Mouse (Mus musculus) neural tube, embryonic 14.5 days (tissue): ENCODE results near the gene Phlda2. TPM values are rescaled to one million over a fixed set of nuclear protein-coding genes. Genes with fewer than 3 reads are reported as not detected.
"Not testable (repeated sequence)": the region's sequence is repeated elsewhere in the genome, so short reads cannot be mapped to it uniquely, and the experiment has no call there.

Source experiments
- ATAC-seq: fragments of 200-750 bp; cut with Nextera tagmentation; 2 replicates; pipeline ENCODE4 v1.8.0; 2017; ENCODE audit warnings: low read depth, mild to moderate bottlenecking, moderate TSS enrichment, moderate library complexity
- H3K27ac ChIP-seq: fragments of 300-500 bp; sonication (generic); 2 replicates; pipeline ENCODE4 v1.5.1; 2014; ENCODE audit warnings: low read depth, mild to moderate bottlenecking, control low read depth, low read length, moderate library complexity, mixed read lengths
- H3K27me3 ChIP-seq: fragments of 300-500 bp; sonication (generic); 2 replicates; pipeline ENCODE4 v1.6.1; 2014; ENCODE audit warnings: low read length; ENCODE audit not compliant: control insufficient read depth, insufficient read depth
- H3K36me3 ChIP-seq: fragments of 300-500 bp; sonication (generic); 2 replicates; pipeline ENCODE4 v1.6.1; 2014; ENCODE audit warnings: low read length, mixed read lengths; ENCODE audit not compliant: control insufficient read depth, insufficient read depth
- H3K4me1 ChIP-seq: fragments of 300-500 bp; sonication (generic); 2 replicates; pipeline ENCODE4 v1.6.1; 2014; ENCODE audit warnings: low read length; ENCODE audit not compliant: control insufficient read depth, insufficient read depth
- H3K4me2 ChIP-seq: fragments of 300-500 bp; sonication (generic); 2 replicates; pipeline ENCODE4 v1.6.1; 2014; ENCODE audit warnings: mild to moderate bottlenecking, low read depth, low read length, control low read depth
- H3K4me3 ChIP-seq: fragments of 300-500 bp; sonication (generic); 2 replicates; pipeline ENCODE4 v1.5.1; 2014; ENCODE audit warnings: low read depth, low read length, control low read depth, mixed read lengths
- H3K9ac ChIP-seq: fragments of 300-500 bp; sonication (generic); replicated peaks from 2 replicates; pipeline ENCODE4 v1.6.1; 2014; ENCODE audit warnings: low read depth, mild to moderate bottlenecking, control low read depth, low read length, mixed read lengths
- H3K9me3 ChIP-seq: fragments of 300-500 bp; sonication (generic); 2 replicates; pipeline ENCODE4 v1.6.1; 2016; ENCODE audit warnings: low read length; ENCODE audit not compliant: control insufficient read depth
- WGBS: fragments of 180-500 bp; shearing (Covaris S2); extraction: QIAGEN DNeasy Blood & Tissue Kit; methylation state at CpG from one replicate; pipeline ENCODE4 v1.1.7; 2014; 5-methylcytosine and 5-hydroxymethylcytosine counted together
- polyA plus RNA-seq: library from polyadenylated mRNA; unstranded; fragments of >200 nt; fragmentation: Nextera tagmentation; extraction: Ambion mirVana; gene quantifications from 2 replicates; pipeline ENCODE4 v1.2.1, GENCODE M21; 2014

Gene Phlda2
- polyA plus RNA-seq: not detected in 2 replicates

- H3K27ac ChIP-seq: no peak within 1 kb of the TSS
- peaks cover 35% of the 10 kb centered on the region for H3K27me3 ChIP-seq
- no peak for ATAC-seq
- no peaks in the 10 kb centered on the region for H3K9me3 ChIP-seq
- H3K4me2 ChIP-seq: peak within 1 kb of the TSS; percentile 65
- 5% methylated on average over 51 of the region's 51 CpGs for WGBS
- no peak within 1 kb of the TSS; the same call in 1 of the 2 replicates for H3K9ac ChIP-seq
- H3K4me1 ChIP-seq: peaks cover 12% of the 10 kb centered on the region
- H3K36me3 ChIP-seq: no peaks in the 10 kb centered on the region
- peak within 1 kb of the TSS; percentile 27 for H3K4me3 ChIP-seq
Observed at GRCm38 (mm10) chr7:143502418-143503200, at the start of gene Phlda2. Gene Phlda2, minus strand, starts transcription at chr7:143503150.

GRCm38 (mm10) chr7:143549588-143550220 lies 46.8 kb upstream of the Phlda2 start:
- peak overlapping the region; percentile 67 for H3K4me2 ChIP-seq
- peak overlapping the region; percentile 92 for H3K4me3 ChIP-seq
- ATAC-seq: peak; percentile 13; the same call in 1 of the 2 replicates
- H3K27me3 ChIP-seq: no peaks in the 10 kb centered on the region
- H3K36me3 ChIP-seq: peaks cover 3% of the 10 kb centered on the region
- H3K27ac ChIP-seq: peak overlapping the region; percentile 76
- peak overlapping the region; percentile 66 for H3K9ac ChIP-seq
- H3K9me3 ChIP-seq: no peaks in the 10 kb centered on the region
- peaks cover 24% of the 10 kb centered on the region; the same call in 1 of the 2 replicates for H3K4me1 ChIP-seq
- 40% methylated on average over 2 of the region's 2 CpGs for WGBS

GRCm38 (mm10) chr7:143548976-143549457 lies 46.1 kb upstream of the Phlda2 start, which contains the start of gene Nap1l4:
Gene Nap1l4, minus strand, starts transcription at chr7:143549106.
- Histone ChIP-seq H3K36me3 (no peaks in the 10 kb centered on the region; the same call in 1 of the 2 replicates), H3K4me2 (peak within 1 kb of the TSS; percentile 91), H3K4me3 (peak within 1 kb of the TSS; percentile 92), H3K4me1 (peaks cover 24% of the 10 kb centered on the region; the same call in 1 of the 2 replicates), H3K27me3 (no peaks in the 10 kb centered on the region), H3K9me3 (no peaks in the 10 kb centered on the region), H3K9ac (peak within 1 kb of the TSS; percentile 86), H3K27ac (peak within 1 kb of the TSS; percentile 90)
- peak; percentile 99 for ATAC-seq
- 0% methylated on average over 43 of the region's 43 CpGs for WGBS

- no peaks in the 10 kb centered on the region for H3K27me3 ChIP-seq
- peak overlapping the region; percentile 90 for H3K27ac ChIP-seq
- peaks cover 24% of the 10 kb centered on the region; the same call in 1 of the 2 replicates for H3K4me1 ChIP-seq
- under 1% methylated on average over 62 of the region's 63 CpGs for WGBS
- peak overlapping the region; percentile 92 for H3K4me3 ChIP-seq
- peak overlapping the region; percentile 91 for H3K4me2 ChIP-seq
- H3K9ac ChIP-seq: peak overlapping the region; percentile 86
- H3K9me3 ChIP-seq: no peaks in the 10 kb centered on the region
- no peaks in the 10 kb centered on the region; the same call in 1 of the 2 replicates for H3K36me3 ChIP-seq
- peak; percentile 74 for ATAC-seq
Observed at GRCm38 (mm10) chr7:143548231-143548961, 45.4 kb upstream of the Phlda2 start.

GRCm38 (mm10) chr7:143546554-143546953 lies 43.6 kb upstream of the Phlda2 start:
- peaks cover 24% of the 10 kb centered on the region; the same call in 1 of the 2 replicates for H3K4me1 ChIP-seq
- no peak for ATAC-seq
- H3K27me3 ChIP-seq: no peaks in the 10 kb centered on the region
- H3K9ac ChIP-seq: no peak overlapping the region
- H3K4me3 ChIP-seq: no peak overlapping the region
- no peaks in the 10 kb centered on the region for H3K9me3 ChIP-seq
- H3K36me3 ChIP-seq: no peaks in the 10 kb centered on the region
- WGBS: 77% methylated on average over 2 of the region's 2 CpGs
- H3K27ac ChIP-seq: no peak overlapping the region
- H3K4me2 ChIP-seq: no peak overlapping the region

GRCm38 (mm10) chr7:143544368-143544767 lies 41.4 kb upstream of the Phlda2 start:
- no peak for ATAC-seq
- H3K4me1 ChIP-seq: peaks cover 19% of the 10 kb centered on the region; the same call in 1 of the 2 replicates

GRCm38 (mm10) chr7:143538671-143539070 lies 35.7 kb upstream of the Phlda2 start:
- Histone ChIP-seq H3K9ac (no peak overlapping the region), H3K27ac (no peak overlapping the region), H3K4me2 (no peak overlapping the region), H3K9me3 (no peaks in the 10 kb centered on the region), H3K4me1 (no peaks in the 10 kb centered on the region), H3K4me3 (no peak overlapping the region), H3K27me3 (no peaks in the 10 kb centered on the region), H3K36me3 (peaks cover 40% of the 10 kb centered on the region)
- ATAC-seq: no peak
- 100% methylated on average over 1 of the region's 1 CpGs for WGBS

More at GRCm38 (mm10) chr7:143544368-143544767, 41.4 kb upstream of the Phlda2 start:
- H3K4me2 ChIP-seq: no peak overlapping the region
- H3K27ac ChIP-seq: no peak overlapping the region
- H3K27me3 ChIP-seq: no peaks in the 10 kb centered on the region
- no peak overlapping the region for H3K9ac ChIP-seq
- no peaks in the 10 kb centered on the region for H3K9me3 ChIP-seq
- WGBS: 96% methylated on average over 2 of the region's 2 CpGs
- no peak overlapping the region for H3K4me3 ChIP-seq
- 0 out of 2 replicates have a peak, but pooled peaks cover 3% of the 10 kb centered on the region for H3K36me3 ChIP-seq

- H3K27ac ChIP-seq, H3K4me3 ChIP-seq, ATAC-seq, H3K4me2 ChIP-seq, H3K4me1 ChIP-seq, H3K9ac ChIP-seq, H3K27me3 ChIP-seq, H3K9me3 ChIP-seq: not testable (repeated sequence)
- WGBS: 95% methylated on average over 6 of the region's 6 CpGs
- peaks cover 40% of the 10 kb centered on the region for H3K36me3 ChIP-seq
Observed at GRCm38 (mm10) chr7:143538229-143538628, 35.3 kb upstream of the Phlda2 start.
